Mouse (Mus musculus): Measurements from ENCODE around the gene Chga.

DNA sequence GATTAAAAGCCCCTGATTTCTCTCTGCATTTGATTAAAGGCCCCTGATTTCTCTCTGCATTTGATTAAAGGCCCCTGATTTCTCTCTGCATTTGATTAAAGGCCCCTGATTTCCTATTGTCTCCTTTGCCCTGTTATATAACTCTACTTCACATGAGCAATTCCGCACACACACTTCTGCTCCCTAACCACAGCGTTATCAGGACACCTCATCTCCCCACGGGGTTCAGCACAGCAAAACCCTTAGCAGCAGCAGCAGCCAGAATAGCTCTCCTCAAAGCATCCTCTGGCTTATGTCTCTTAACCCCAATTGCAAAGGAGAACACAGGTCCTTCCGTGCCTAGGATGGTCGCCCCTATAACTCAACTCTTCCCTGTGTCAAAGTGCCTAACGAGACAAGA lies 50.8 kb downstream of the Chga start:
- TF ChIP-seq CTCF (IDR thresholded peaks at IDR 0.05; ENCODE audit: borderline replicate concordance, extremely low read depth, insufficient read depth, insufficient read length) (no peak), POLR2A (IDR thresholded peaks at IDR 0.05; ENCODE audit: borderline replicate concordance, extremely low read depth, insufficient read depth, insufficient read length, poor library complexity, severe bottlenecking) (no peak)
